Mouse (Mus musculus) midbrain, embryonic 15.5 days (tissue): ENCODE data around the gene Haghl. TPM values are rescaled to one million over a fixed set of nuclear protein-coding genes. Genes with fewer than 3 reads are reported as not detected.
"Not testable (repeated sequence)": the region's sequence is repeated elsewhere in the genome, so short reads cannot be mapped to it uniquely, and the experiment has no call there.

ENCODE experiments used
- ATAC-seq: fragments of 200-750 bp; cut with Nextera tagmentation; replicated peaks from 2 replicates; pipeline ENCODE4 v1.8.0; 2017; ENCODE audit warnings: moderate TSS enrichment
- H3K27ac ChIP-seq: fragments of 300-500 bp; sonication (generic); 2 replicates; pipeline ENCODE4 v1.5.1; 2015; ENCODE audit warnings: mild to moderate bottlenecking, inconsistent platforms
- H3K27me3 ChIP-seq: fragments of 300-500 bp; sonication (generic); replicated peaks from 2 replicates; pipeline ENCODE4 v1.6.1; 2015; ENCODE audit warnings: inconsistent platforms
- H3K36me3 ChIP-seq: fragments of 300-500 bp; sonication (generic); replicated peaks from 2 replicates; pipeline ENCODE4 v1.6.1; 2015; ENCODE audit warnings: inconsistent platforms
- H3K4me1 ChIP-seq: fragments of 300-500 bp; sonication (generic); 2 replicates; pipeline ENCODE4 v1.6.1; 2015; ENCODE audit warnings: inconsistent platforms
- H3K4me2 ChIP-seq: fragments of 300-500 bp; sonication (generic); 2 replicates; pipeline ENCODE4 v1.6.1; 2015; ENCODE audit warnings: inconsistent platforms, mild to moderate bottlenecking, moderate library complexity
- H3K4me3 ChIP-seq: fragments of 300-500 bp; sonication (generic); 2 replicates; pipeline ENCODE4 v1.5.1; 2015; ENCODE audit warnings: mild to moderate bottlenecking, inconsistent platforms
- H3K9ac ChIP-seq: fragments of 300-500 bp; sonication (generic); 2 replicates; pipeline ENCODE4 v1.6.1; 2015; ENCODE audit warnings: mild to moderate bottlenecking, inconsistent platforms
- H3K9me3 ChIP-seq: fragments of 300-500 bp; sonication (generic); 2 replicates; pipeline ENCODE4 v1.6.1; 2016; ENCODE audit warnings: inconsistent platforms
- WGBS: fragments of 180-500 bp; shearing (Covaris S2); methylation state at CpG from one replicate; pipeline ENCODE4 v1.1.7; 2015; ENCODE audit warnings: mixed read lengths; 5-methylcytosine and 5-hydroxymethylcytosine counted together
- polyA plus RNA-seq: library from polyadenylated mRNA; unstranded; fragments of >200 nt; fragmentation: Nextera tagmentation; extraction: Ambion mirVana; gene quantifications from 2 replicates; pipeline ENCODE4 v1.2.1, GENCODE M21; 2015

Gene Haghl
- polyA plus RNA-seq, 1 experiment from 2014 or later = 160 TPM

DNA sequence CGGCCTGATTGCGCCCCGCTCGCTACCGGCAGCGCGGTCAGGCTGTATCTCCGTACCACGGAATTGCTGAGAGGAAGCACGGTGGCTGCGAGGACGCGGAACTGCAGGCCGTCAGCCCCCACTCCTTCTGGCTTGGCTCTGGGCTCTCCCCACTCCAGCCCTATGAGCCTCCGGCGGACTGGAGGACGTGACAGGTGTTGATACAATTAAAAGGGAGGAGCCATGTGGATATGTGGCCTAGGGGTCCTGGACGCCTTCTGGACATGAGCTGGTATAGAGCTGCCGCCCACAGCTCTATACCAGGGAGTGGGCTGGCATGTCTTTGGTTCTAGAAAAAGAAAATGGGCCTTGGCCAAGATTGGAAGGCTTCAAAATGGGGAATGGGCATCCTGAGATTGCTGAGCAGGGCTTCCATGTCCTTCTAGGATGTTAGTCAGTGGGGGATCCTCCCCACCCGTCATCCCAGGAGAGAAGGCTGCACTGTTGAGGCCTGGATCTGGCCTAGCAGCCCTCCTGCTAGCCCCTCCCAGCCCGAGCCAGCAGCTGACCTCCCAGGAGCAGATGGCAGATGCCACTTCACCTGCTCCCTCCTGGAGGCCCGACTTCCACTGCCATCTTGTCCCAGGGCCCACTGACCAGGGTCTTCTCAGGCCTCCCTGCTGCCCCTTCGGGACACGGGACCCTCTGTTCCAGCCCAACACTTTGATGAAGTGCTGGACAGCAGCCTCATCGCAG lies 24.3 kb upstream of the Haghl start:
- 6% methylated on average over 25 of the region's 25 CpGs for WGBS
- Histone ChIP-seq H3K27me3 (no peaks in the 10 kb centered on the region), H3K9ac (peak overlapping the region; percentile 98), H3K27ac (peak overlapping the region; percentile 99), H3K4me2 (peak overlapping the region; percentile 97), H3K4me3 (peak overlapping the region; percentile 79), H3K4me1 (peaks cover 46% of the 10 kb centered on the region), H3K36me3 (no peaks in the 10 kb centered on the region), H3K9me3 (no peaks in the 10 kb centered on the region)
- ATAC-seq = peak; percentile 58

DNA sequence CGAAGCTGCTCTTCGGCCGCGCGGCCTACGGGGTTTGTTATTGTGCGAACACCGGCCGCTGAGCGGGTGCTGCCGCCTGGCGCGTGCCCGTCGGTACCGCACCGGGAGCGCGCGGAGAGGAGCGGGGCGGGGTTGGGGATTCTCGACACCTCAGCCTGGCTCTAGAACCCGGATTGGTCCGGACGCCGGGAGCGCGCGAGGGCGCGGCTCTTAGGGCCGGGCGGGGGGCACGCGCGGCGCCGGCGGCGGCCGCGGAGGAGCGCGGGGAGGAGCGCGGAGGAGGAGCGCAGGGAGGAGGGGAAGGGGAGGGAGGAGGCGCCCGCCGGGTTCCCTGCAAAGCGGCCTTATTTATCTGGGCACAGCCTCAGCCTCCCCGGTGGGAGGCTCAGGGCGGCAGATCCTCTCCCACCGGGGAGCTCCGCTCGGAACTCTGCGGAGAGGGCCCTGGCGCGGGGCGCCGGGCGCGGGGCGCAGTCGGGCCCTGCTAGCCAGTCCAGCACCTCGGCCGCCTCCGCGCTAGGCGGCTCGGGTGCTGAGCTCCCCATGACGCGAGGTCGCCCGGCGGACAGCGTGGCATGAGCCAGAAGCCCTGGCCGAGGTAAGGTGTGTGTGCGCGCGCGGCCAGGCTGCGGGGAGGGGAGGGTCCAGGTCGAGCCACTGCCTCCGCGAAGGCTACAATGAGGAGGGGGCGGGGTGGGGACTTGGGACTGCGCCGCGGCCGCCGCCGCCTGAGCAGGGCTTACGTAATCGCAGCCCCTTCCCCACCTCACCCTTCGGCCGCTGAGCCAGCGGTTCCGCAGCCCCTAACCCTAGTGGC lies 23.5 kb upstream of the Haghl start, which contains the start of gene Fbxl16:
Gene Fbxl16, plus strand, starts transcription at position 297 of the 817 bp plus-strand sequence.
- no peaks in the 10 kb centered on the region for H3K27me3 ChIP-seq
- H3K4me3 ChIP-seq = peak within 1 kb of the TSS; percentile 79
- peak within 1 kb of the TSS; percentile 99 for H3K27ac ChIP-seq
- peak within 1 kb of the TSS; percentile 97 for H3K4me2 ChIP-seq
- no peaks in the 10 kb centered on the region for H3K36me3 ChIP-seq
- peak; percentile 86 for ATAC-seq
- no peaks in the 10 kb centered on the region for H3K9me3 ChIP-seq
- H3K9ac ChIP-seq = peak within 1 kb of the TSS; percentile 98
- WGBS = under 1% methylated on average over 86 of the region's 100 CpGs
- H3K4me1 ChIP-seq = peaks cover 48% of the 10 kb centered on the region

DNA sequence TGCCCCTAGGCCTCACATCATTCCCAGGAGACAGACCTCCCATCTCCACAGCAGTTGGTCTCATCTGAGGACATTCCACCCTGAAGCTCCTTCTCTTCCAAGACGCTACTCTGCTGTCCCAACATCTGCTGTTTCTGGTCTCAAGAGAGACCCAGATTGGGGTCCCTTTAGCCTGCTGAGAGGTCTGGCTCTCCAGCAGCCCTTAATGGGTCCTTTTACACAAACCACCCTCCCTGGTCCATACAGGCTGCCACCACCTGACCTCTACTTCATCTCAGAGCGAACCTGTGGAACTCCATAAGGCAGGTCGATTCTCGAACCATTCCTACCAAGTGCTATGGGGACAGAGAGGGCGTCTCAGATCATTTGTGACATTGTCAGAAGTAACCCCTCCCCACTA lies 22.6 kb upstream of the Haghl start:
- H3K9me3 ChIP-seq = no peaks in the 10 kb centered on the region
- no peaks in the 10 kb centered on the region for H3K27me3 ChIP-seq
- H3K4me3 ChIP-seq = peak overlapping the region; percentile 79
- H3K9ac ChIP-seq = peak overlapping the region; percentile 98
- WGBS = 30% methylated on average over 5 of the region's 5 CpGs
- peaks cover 52% of the 10 kb centered on the region for H3K4me1 ChIP-seq
- peak overlapping the region; percentile 97 for H3K4me2 ChIP-seq
- H3K36me3 ChIP-seq = no peaks in the 10 kb centered on the region
- peak overlapping the region; percentile 99 for H3K27ac ChIP-seq
- ATAC-seq = no peak

DNA sequence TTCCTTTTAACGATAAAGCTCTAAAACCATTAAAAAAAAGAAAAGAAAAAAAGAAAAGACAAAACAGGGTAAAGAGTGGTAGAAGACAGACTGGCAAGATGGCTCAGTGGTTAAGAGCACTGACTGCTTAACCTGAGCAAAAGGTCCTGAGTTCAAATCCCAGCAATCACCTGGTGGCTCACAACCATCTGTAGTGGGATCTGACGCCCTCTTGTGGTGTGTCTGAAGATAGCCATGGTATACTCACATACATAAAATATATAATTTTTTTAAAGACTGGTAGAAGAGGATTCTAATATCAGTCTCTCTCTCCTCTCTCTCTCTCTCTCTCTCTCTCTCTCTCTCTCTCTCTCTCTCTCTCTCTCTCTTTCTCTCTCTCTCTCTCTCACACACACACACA lies 22.0 kb upstream of the Haghl start:
- not testable (repeated sequence) for H3K4me2 ChIP-seq, H3K27me3 ChIP-seq, H3K4me3 ChIP-seq, H3K36me3 ChIP-seq, H3K27ac ChIP-seq, ATAC-seq, H3K9ac ChIP-seq, H3K9me3 ChIP-seq
- 43% methylated on average over 2 of the region's 2 CpGs for WGBS
- peaks cover 52% of the 10 kb centered on the region for H3K4me1 ChIP-seq

DNA sequence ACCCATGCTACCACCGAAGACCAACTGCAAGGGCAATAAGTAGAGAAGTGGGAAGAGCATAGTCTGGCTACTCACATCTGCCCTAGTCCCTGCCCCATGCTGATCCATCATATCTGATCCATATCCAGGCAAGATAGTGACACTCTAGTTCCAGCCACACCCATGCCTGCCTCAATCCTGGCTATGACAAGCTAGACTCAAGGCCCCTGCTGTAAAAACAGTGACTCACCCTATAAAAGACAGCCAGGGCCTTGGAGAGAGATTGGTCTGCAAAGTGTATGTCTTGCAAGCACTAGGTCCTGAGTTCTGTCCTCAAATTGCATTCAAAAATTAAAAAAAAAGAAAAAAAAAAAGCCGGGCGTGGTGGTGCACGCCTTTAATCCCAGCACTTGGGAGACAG lies 21.0 kb upstream of the Haghl start:
- ATAC-seq = no peak
- no peaks in the 10 kb centered on the region for H3K27me3 ChIP-seq
- peaks cover 51% of the 10 kb centered on the region for H3K4me1 ChIP-seq
- H3K4me2 ChIP-seq = no peak overlapping the region
- H3K9me3 ChIP-seq = no peaks in the 10 kb centered on the region
- WGBS = 87% methylated on average over 4 of the region's 4 CpGs
- no peak overlapping the region for H3K27ac ChIP-seq
- H3K4me3 ChIP-seq = no peak overlapping the region
- no peaks in the 10 kb centered on the region for H3K36me3 ChIP-seq
- H3K9ac ChIP-seq = no peak overlapping the region

DNA sequence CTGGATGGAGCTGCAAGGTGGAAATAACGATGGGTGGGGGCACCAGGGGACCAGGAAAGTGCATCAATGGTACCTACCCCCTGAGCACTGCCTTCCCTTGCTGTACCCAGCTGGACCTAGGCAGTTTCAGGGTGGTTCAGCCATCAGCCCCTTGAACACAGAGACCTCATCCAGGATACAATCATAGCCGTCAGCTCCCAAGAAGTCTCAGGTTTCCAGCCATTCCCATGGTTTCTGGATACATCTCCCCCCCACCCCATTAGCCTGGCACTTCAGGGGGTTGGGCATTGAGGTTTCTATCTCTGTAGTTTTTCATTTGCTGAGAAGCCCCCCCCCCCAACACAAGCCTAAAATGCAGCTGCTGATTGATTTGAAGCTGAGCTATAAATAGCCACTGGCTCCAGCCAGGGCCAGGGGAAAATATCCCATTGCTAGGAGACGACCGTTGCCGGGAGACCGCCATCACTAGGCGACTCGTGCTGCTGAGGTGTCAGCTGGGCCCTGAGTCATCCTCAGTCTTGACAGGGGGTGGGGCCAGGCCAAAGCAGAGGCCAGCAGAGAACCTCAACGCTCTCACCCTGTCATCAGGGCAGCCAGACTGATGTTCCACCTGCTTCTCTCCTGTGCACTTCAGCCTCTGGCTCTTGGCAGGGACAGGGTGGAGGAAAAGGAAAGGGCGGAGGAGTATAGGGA lies 17.5 kb upstream of the Haghl start:
- Histone ChIP-seq H3K9me3 (no peaks in the 10 kb centered on the region), H3K27ac (peak overlapping the region; percentile 93), H3K9ac (peak overlapping the region; percentile 31), H3K27me3 (no peaks in the 10 kb centered on the region), H3K4me3 (peak overlapping the region; percentile 18), H3K4me1 (peaks cover 31% of the 10 kb centered on the region), H3K36me3 (no peaks in the 10 kb centered on the region), H3K4me2 (peak overlapping the region; percentile 43)
- 9% methylated on average over 10 of the region's 10 CpGs for WGBS
- peak; percentile 94 for ATAC-seq

DNA sequence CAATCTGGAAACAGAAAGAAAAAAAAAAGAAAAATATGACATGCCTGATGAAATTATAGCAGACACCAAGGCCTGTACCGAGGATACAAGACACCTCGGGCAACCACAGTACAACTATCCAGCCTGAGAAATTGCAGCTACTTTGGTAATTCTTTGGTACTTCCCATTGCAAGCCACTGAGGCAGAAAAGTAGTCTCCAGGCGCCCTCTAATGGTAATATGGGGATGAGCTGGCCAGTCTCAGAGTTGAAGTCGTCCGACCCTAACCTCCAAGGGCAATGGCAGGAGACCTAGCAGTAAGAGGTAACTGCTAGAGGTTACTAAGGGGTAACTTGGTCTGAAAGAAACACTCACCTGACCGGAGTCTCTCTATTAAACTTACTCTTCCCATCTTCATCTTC lies 15.6 kb upstream of the Haghl start:
- Histone ChIP-seq H3K9me3 (no peaks in the 10 kb centered on the region), H3K4me3 (no peak overlapping the region), H3K4me1 (peaks cover 44% of the 10 kb centered on the region), H3K27me3 (no peaks in the 10 kb centered on the region; the same call in 1 of the 2 replicates), H3K27ac (no peak overlapping the region), H3K36me3 (no peaks in the 10 kb centered on the region), H3K4me2 (no peak overlapping the region), H3K9ac (no peak overlapping the region)
- WGBS = 11% methylated on average over 6 of the region's 6 CpGs
- no peak for ATAC-seq

DNA sequence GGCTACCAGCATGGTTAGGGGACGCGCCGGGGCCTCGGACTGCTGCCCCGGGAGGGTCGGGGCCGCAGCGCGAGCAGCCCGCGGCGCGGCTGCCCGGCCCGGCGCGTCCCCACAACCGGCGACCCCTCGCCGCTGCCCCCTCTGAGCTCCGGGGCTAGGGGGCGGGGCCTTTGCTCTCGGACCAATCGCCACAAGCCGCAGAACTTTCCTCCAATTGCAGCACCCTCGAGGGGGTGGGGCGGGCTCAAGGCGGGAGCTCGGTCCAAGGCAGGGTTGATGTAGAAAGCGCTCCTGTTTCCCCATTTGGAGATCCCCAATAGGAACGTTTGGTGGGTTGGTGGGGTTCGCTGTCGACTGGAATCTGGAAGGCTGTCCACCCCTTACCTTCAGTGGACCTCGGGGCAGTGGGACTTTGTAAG lies 11.5 kb upstream of the Haghl start, which contains the start of gene Metrn:
Gene Metrn, minus strand, starts transcription at position 186 of the 419 bp plus-strand sequence.
- peak within 1 kb of the TSS; percentile 92 for H3K4me2 ChIP-seq
- H3K4me3 ChIP-seq = peak within 1 kb of the TSS; percentile 57
- H3K27me3 ChIP-seq = no peaks in the 10 kb centered on the region; the same call in 1 of the 2 replicates
- peak; percentile 44; the same call in 1 of the 2 replicates for ATAC-seq
- peak within 1 kb of the TSS; percentile 59 for H3K27ac ChIP-seq
- WGBS = 0% methylated on average over 35 of the region's 35 CpGs
- H3K4me1 ChIP-seq = peaks cover 48% of the 10 kb centered on the region
- H3K36me3 ChIP-seq = no peaks in the 10 kb centered on the region
- no peaks in the 10 kb centered on the region for H3K9me3 ChIP-seq
- peak within 1 kb of the TSS; percentile 48 for H3K9ac ChIP-seq

DNA sequence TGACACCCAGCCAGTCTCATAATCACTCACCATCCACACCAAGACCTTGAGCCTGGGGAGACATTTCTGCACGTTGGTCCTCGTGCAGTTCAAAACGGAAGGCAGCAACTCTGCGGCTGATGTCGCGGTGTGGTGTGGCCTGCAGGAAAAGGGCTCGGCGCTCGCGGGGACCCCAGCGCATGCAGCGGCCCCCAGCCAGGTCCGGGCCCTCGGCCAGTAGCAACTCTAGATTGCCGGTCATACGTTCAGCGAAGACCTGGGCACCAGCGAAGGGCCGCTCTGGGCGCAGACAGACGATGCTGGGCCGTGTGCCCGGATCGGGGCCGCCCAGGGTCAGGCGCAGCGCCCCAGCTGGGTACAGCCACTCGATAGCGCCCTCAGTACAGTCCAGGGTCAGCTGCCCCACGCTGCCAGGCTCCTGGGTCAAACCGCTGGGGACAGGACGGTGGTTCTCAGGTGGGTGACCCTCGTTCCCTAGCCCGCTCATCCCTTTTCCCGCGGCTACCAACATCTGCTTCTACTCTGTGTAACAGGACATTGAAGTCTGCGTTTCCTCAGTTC lies 10.8 kb upstream of the Haghl start:
- peak overlapping the region; percentile 59 for H3K27ac ChIP-seq
- H3K27me3 ChIP-seq = no peaks in the 10 kb centered on the region; the same call in 1 of the 2 replicates
- H3K4me3 ChIP-seq = peak overlapping the region; percentile 57
- H3K4me2 ChIP-seq = peak overlapping the region; percentile 92
- WGBS = under 1% methylated on average over 37 of the region's 37 CpGs
- no peaks in the 10 kb centered on the region for H3K36me3 ChIP-seq
- H3K9ac ChIP-seq = peak overlapping the region; percentile 48
- H3K4me1 ChIP-seq = peaks cover 47% of the 10 kb centered on the region
- H3K9me3 ChIP-seq = no peaks in the 10 kb centered on the region
- no peak for ATAC-seq

DNA sequence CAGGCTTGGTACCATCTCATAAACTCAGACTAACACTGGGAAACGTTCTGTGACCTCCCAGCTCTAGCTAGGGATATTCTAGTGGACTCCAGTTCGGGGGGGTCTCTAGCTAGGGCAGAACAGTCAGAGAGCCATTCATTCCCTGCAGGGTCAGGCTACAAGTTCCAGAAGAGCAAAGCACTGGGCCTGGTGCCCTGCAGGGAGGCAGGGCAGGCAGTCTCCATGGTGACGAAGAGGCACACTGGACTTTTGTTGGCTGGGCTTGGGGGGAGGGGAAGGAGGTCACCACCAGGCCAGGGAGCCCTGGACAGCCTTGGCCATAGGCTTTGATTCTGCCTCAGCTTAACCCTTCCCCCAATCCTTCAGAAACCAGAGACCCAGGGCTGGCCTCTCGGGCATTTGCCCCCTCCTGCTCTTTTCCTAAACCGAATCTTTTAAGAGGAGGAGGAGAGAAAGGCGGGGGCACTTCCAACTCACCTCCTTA lies 10.2 kb upstream of the Haghl start, which contains the start of gene AC134908.4:
Gene AC134908.4, minus strand, starts transcription at position 51 of the 484 bp plus-strand sequence.
- Histone ChIP-seq H3K27me3 (no peaks in the 10 kb centered on the region; the same call in 1 of the 2 replicates), H3K9me3 (no peaks in the 10 kb centered on the region), H3K27ac (peak within 1 kb of the TSS; percentile 59), H3K36me3 (no peaks in the 10 kb centered on the region), H3K4me3 (peak within 1 kb of the TSS; percentile 57), H3K4me1 (peaks cover 52% of the 10 kb centered on the region), H3K4me2 (peak within 1 kb of the TSS; percentile 92), H3K9ac (peak within 1 kb of the TSS; percentile 48)
- no peak for ATAC-seq
- whole genome bisulfite sequencing = 7% methylated on average over 6 of the region's 6 CpGs

DNA sequence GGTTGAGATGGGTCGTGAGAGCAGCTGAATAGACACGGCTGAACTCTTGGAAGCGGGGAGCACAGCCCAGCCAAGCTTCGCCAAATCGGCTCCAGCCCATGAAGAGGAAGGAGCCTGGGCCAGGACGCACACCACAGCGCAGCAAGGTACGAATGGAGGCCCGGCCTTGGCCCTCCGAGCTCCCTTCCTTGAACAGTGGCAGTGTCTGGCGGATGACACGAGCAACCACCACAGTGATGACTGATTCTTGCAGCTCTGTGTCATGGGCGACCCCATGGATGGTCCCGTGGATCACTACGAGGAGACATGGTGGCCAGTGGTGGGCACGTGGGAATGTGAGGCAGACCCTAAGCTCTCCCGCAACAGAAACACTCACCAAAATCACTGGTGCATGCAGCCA lies 9.5 kb upstream of the Haghl start:
- H3K36me3 ChIP-seq = no peaks in the 10 kb centered on the region
- 0 out of 2 replicates have a peak overlapping the region, but pooled peaks have one; percentile 57 for H3K4me3 ChIP-seq
- peaks cover 55% of the 10 kb centered on the region for H3K4me1 ChIP-seq
- no peak overlapping the region for H3K9ac ChIP-seq
- 39% methylated on average over 17 of the region's 17 CpGs for WGBS
- no peaks in the 10 kb centered on the region; the same call in 1 of the 2 replicates for H3K27me3 ChIP-seq
- peak overlapping the region; percentile 59; the same call in 1 of the 2 replicates for H3K27ac ChIP-seq
- H3K9me3 ChIP-seq = no peaks in the 10 kb centered on the region
- H3K4me2 ChIP-seq = peak overlapping the region; percentile 92
- ATAC-seq = no peak
